Mouse (Mus musculus): Measurements from ENCODE around the gene Eipr1. TPM values are rescaled to one million over a fixed set of nuclear protein-coding genes. Genes with fewer than 3 reads are reported as not detected.

Gene Eipr1
- polyA plus RNA-seq, 1 experiment, result 57.7 TPM

GRCm38 (mm10) chr12:28848726-28849612, 97.4 kb downstream of the Eipr1 start:
- WGBS, result 83% methylated on average over 18 of the region's 18 CpGs
- no peaks in the 10 kb centered on the region for H3K4me1 ChIP-seq (ENCODE audit: control insufficient read depth, insufficient read depth, insufficient read length, low read length)
- H3K27ac ChIP-seq (ENCODE audit: insufficient read depth, low read depth, low read length), result no peak overlapping the region
- no peaks in the 10 kb centered on the region for H3K27me3 ChIP-seq (ENCODE audit: control insufficient read depth, insufficient read depth, low read length)
- H3K36me3 ChIP-seq (ENCODE audit: control insufficient read depth, insufficient read depth, low read length), result peaks cover 3% of the 10 kb centered on the region
- no peak overlapping the region for H3K4me3 ChIP-seq (ENCODE audit: low read depth, low read length)
- TF ChIP-seq CTCF (IDR thresholded peaks at IDR 0.05; ENCODE audit: extremely low read depth, insufficient read length, insufficient replicate concordance, low read depth, low read length) (no peak), POLR2A (IDR thresholded peaks at IDR 0.05; ENCODE audit: low read depth, low read length) (no peak)

- WGBS, result 86% methylated on average over 11 of the region's 11 CpGs
- Histone ChIP-seq H3K4me1 (ENCODE audit: control insufficient read depth, insufficient read depth, insufficient read length, low read length) (no peaks in the 10 kb centered on the region), H3K27me3 (ENCODE audit: control insufficient read depth, insufficient read depth, low read length) (no peaks in the 10 kb centered on the region), H3K4me3 (ENCODE audit: low read depth, low read length) (no peak overlapping the region), H3K27ac (ENCODE audit: insufficient read depth, low read depth, low read length) (no peak overlapping the region), H3K36me3 (ENCODE audit: control insufficient read depth, insufficient read depth, low read length) (peaks cover 7% of the 10 kb centered on the region)
- no peak for TF ChIP-seq POLR2A (IDR thresholded peaks at IDR 0.05; ENCODE audit: low read depth, low read length)
- TF ChIP-seq CTCF (IDR thresholded peaks at IDR 0.05; ENCODE audit: extremely low read depth, insufficient read length, insufficient replicate concordance, low read depth, low read length), result no peak
Measured at GRCm38 (mm10) chr12:28859495-28860263, 108.1 kb downstream of the Eipr1 start.

GRCm38 (mm10) chr12:28860264-28860560, 108.6 kb downstream of the Eipr1 start:
- Histone ChIP-seq H3K4me1 (ENCODE audit: control insufficient read depth, insufficient read depth, insufficient read length, low read length) (no peaks in the 10 kb centered on the region), H3K27ac (ENCODE audit: insufficient read depth, low read depth, low read length) (no peak overlapping the region), H3K4me3 (ENCODE audit: low read depth, low read length) (no peak overlapping the region), H3K36me3 (ENCODE audit: control insufficient read depth, insufficient read depth, low read length) (peaks cover 12% of the 10 kb centered on the region), H3K27me3 (ENCODE audit: control insufficient read depth, insufficient read depth, low read length) (no peaks in the 10 kb centered on the region)
- no peak for TF ChIP-seq CTCF (IDR thresholded peaks at IDR 0.05; ENCODE audit: extremely low read depth, insufficient read length, insufficient replicate concordance, low read depth, low read length)
- no peak for TF ChIP-seq POLR2A (IDR thresholded peaks at IDR 0.05; ENCODE audit: low read depth, low read length)
- 88% methylated on average over 5 of the region's 5 CpGs for WGBS

- Histone ChIP-seq H3K27ac (ENCODE audit: insufficient read depth, low read depth, low read length) (no peak overlapping the region), H3K36me3 (ENCODE audit: control insufficient read depth, insufficient read depth, low read length) (peaks cover 27% of the 10 kb centered on the region), H3K4me3 (ENCODE audit: low read depth, low read length) (no peak overlapping the region), H3K4me1 (ENCODE audit: control insufficient read depth, insufficient read depth, insufficient read length, low read length) (no peaks in the 10 kb centered on the region), H3K27me3 (ENCODE audit: control insufficient read depth, insufficient read depth, low read length) (no peaks in the 10 kb centered on the region)
- no peak for TF ChIP-seq POLR2A (IDR thresholded peaks at IDR 0.05; ENCODE audit: low read depth, low read length)
- TF ChIP-seq CTCF (IDR thresholded peaks at IDR 0.05; ENCODE audit: extremely low read depth, insufficient read length, insufficient replicate concordance, low read depth, low read length), result no peak
- WGBS, result 84% methylated on average over 12 of the region's 12 CpGs
Measured at GRCm38 (mm10) chr12:28863260-28863659, 111.7 kb downstream of the Eipr1 start.

- H3K4me1 ChIP-seq (ENCODE audit: control insufficient read depth, insufficient read depth, insufficient read length, low read length), result no peaks in the 10 kb centered on the region
- H3K36me3 ChIP-seq (ENCODE audit: control insufficient read depth, insufficient read depth, low read length), result peaks cover 32% of the 10 kb centered on the region
- no peak overlapping the region for H3K4me3 ChIP-seq (ENCODE audit: low read depth, low read length)
- 78% methylated on average over 1 of the region's 1 CpGs for WGBS
- no peaks in the 10 kb centered on the region for H3K27me3 ChIP-seq (ENCODE audit: control insufficient read depth, insufficient read depth, low read length)
- TF ChIP-seq POLR2A (IDR thresholded peaks at IDR 0.05; ENCODE audit: low read depth, low read length) (no peak), CTCF (IDR thresholded peaks at IDR 0.05; ENCODE audit: extremely low read depth, insufficient read length, insufficient replicate concordance, low read depth, low read length) (no peak)
- H3K27ac ChIP-seq (ENCODE audit: insufficient read depth, low read depth, low read length), result no peak overlapping the region
Measured at GRCm38 (mm10) chr12:28866121-28866520, 114.5 kb downstream of the Eipr1 start.

GRCm38 (mm10) chr12:28868794-28869193, 117.2 kb downstream of the Eipr1 start:
- H3K4me3 ChIP-seq (ENCODE audit: low read depth, low read length), result no peak overlapping the region
- H3K27me3 ChIP-seq (ENCODE audit: control insufficient read depth, insufficient read depth, low read length), result no peaks in the 10 kb centered on the region
- no peak for TF ChIP-seq CTCF (IDR thresholded peaks at IDR 0.05; ENCODE audit: extremely low read depth, insufficient read length, insufficient replicate concordance, low read depth, low read length)
- TF ChIP-seq POLR2A (IDR thresholded peaks at IDR 0.05; ENCODE audit: low read depth, low read length), result no peak
- H3K27ac ChIP-seq (ENCODE audit: insufficient read depth, low read depth, low read length), result no peak overlapping the region
- 85% methylated on average over 4 of the region's 4 CpGs for WGBS
- peaks cover 32% of the 10 kb centered on the region for H3K36me3 ChIP-seq (ENCODE audit: control insufficient read depth, insufficient read depth, low read length)
- H3K4me1 ChIP-seq (ENCODE audit: control insufficient read depth, insufficient read depth, insufficient read length, low read length), result no peaks in the 10 kb centered on the region

GRCm38 (mm10) chr12:28872271-28872670, 120.7 kb downstream of the Eipr1 start:
- Histone ChIP-seq H3K4me3 (ENCODE audit: low read depth, low read length) (no peak overlapping the region), H3K36me3 (ENCODE audit: control insufficient read depth, insufficient read depth, low read length) (peaks cover 12% of the 10 kb centered on the region), H3K4me1 (ENCODE audit: control insufficient read depth, insufficient read depth, insufficient read length, low read length) (no peaks in the 10 kb centered on the region), H3K27me3 (ENCODE audit: control insufficient read depth, insufficient read depth, low read length) (no peaks in the 10 kb centered on the region), H3K27ac (ENCODE audit: insufficient read depth, low read depth, low read length) (no peak overlapping the region)
- WGBS, result 64% methylated on average over 12 of the region's 12 CpGs
- TF ChIP-seq POLR2A (IDR thresholded peaks at IDR 0.05; ENCODE audit: low read depth, low read length) (no peak), CTCF (IDR thresholded peaks at IDR 0.05; ENCODE audit: extremely low read depth, insufficient read length, insufficient replicate concordance, low read depth, low read length) (no peak)

Measured in small intestine, adult 2 months (tissue).